Mouse (Mus musculus): ENCODE data around the gene Galnt17. TPM values are rescaled to one million over a fixed set of nuclear protein-coding genes. Genes with fewer than 3 reads are reported as not detected.

Galnt17 gene
- polyA plus RNA-seq, 1 experiment from 2014 or later, result 10.5 TPM

GRCm38 (mm10) chr5:131181231-131181630 is 127.1 kb downstream of the Galnt17 start:
- Histone ChIP-seq H3K9ac (replicated peaks) (no peak overlapping the region), H3K36me3 (no peaks in the 10 kb centered on the region), H3K27me3 (replicated peaks) (no peaks in the 10 kb centered on the region), H3K27ac (replicated peaks) (no peak overlapping the region), H3K4me2 (no peak overlapping the region), H3K4me1 (peaks cover 19% of the 10 kb centered on the region), H3K9me3 (replicated peaks) (no peaks in the 10 kb centered on the region), H3K4me3 (replicated peaks) (no peak overlapping the region)
- ATAC-seq (ENCODE audit: low FRiP score), result no peak
- 66% methylated on average over 1 of the region's 1 CpGs for WGBS

GRCm38 (mm10) chr5:131180756-131181155 is 127.5 kb downstream of the Galnt17 start:
- H3K4me1 ChIP-seq, result peaks cover 19% of the 10 kb centered on the region
- no peak overlapping the region for H3K4me2 ChIP-seq
- H3K36me3 ChIP-seq, result no peaks in the 10 kb centered on the region
- H3K27ac ChIP-seq (replicated peaks), result no peak overlapping the region
- 64% methylated on average over 1 of the region's 1 CpGs for WGBS
- no peak for ATAC-seq (ENCODE audit: low FRiP score)
- H3K9ac ChIP-seq (replicated peaks), result no peak overlapping the region
- no peak overlapping the region for H3K4me3 ChIP-seq (replicated peaks)
- H3K27me3 ChIP-seq (replicated peaks), result no peaks in the 10 kb centered on the region
- no peaks in the 10 kb centered on the region for H3K9me3 ChIP-seq (replicated peaks)

DNA sequence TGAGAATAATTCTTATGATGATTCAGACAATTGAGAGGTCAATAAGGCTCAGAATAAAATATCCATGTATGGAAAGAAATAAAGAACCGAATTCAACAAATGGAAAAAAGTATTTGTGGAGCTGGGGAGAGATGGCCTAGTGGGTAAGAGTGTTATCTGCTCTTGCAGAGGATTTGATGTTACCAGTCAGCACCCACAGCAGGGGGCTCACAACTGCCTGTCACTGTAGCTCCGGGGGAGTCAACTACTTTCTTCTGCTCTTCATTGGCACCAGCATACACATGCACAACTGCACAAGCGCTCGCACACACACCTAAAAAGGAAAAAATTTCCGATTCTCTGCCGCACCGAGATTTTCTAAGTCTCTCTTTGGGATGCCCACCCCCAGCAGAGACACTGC is 130.4 kb downstream of the Galnt17 start:
- H3K4me2 ChIP-seq, result no peak overlapping the region
- H3K9ac ChIP-seq (replicated peaks), result no peak overlapping the region
- peaks cover 19% of the 10 kb centered on the region for H3K4me1 ChIP-seq
- H3K4me3 ChIP-seq (replicated peaks), result no peak overlapping the region
- WGBS, result 37% methylated on average over 7 of the region's 7 CpGs
- H3K36me3 ChIP-seq, result no peaks in the 10 kb centered on the region
- no peaks in the 10 kb centered on the region for H3K27me3 ChIP-seq (replicated peaks)
- H3K9me3 ChIP-seq (replicated peaks), result no peaks in the 10 kb centered on the region
- peak overlapping the region; percentile 60 for H3K27ac ChIP-seq (replicated peaks)
- ATAC-seq (ENCODE audit: low FRiP score), result no peak

DNA sequence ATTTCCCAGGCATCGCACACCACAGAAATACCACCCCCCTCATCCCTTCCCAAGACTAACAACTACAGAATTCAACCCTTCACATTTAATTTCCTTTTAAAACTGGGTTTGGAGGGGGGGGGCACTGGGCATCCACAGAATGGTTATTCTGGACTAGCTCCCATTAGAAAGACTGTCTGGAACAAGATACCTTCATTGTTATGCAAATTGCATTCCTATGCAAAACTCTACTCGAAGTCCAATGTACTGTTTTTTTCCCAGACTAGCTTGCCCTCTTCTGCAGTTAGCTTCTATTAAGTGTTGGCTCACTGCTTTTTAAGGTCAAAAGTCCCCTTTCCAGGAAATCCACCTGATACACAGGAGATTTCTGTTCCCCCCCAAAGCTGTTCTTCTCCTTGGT is 131.1 kb downstream of the Galnt17 start:
- H3K4me3 ChIP-seq (replicated peaks), result no peak overlapping the region
- H3K9ac ChIP-seq (replicated peaks), result no peak overlapping the region
- 13% methylated on average over 2 of the region's 2 CpGs for WGBS
- no peak for ATAC-seq (ENCODE audit: low FRiP score)
- H3K4me2 ChIP-seq, result no peak overlapping the region
- H3K27ac ChIP-seq (replicated peaks), result peak overlapping the region; percentile 51; the same call in 1 of the 2 replicates
- no peaks in the 10 kb centered on the region for H3K27me3 ChIP-seq (replicated peaks)
- H3K9me3 ChIP-seq (replicated peaks), result no peaks in the 10 kb centered on the region
- H3K36me3 ChIP-seq, result no peaks in the 10 kb centered on the region
- H3K4me1 ChIP-seq, result peaks cover 19% of the 10 kb centered on the region

- Histone ChIP-seq H3K4me2 (no peak overlapping the region), H3K36me3 (no peaks in the 10 kb centered on the region)
These were observed 139.1 kb downstream of the Galnt17 start for GRCm38 (mm10) chr5:131169186-131169585.

GRCm38 (mm10) chr5:131167366-131167765 is 140.9 kb downstream of the Galnt17 start:
- Histone ChIP-seq H3K4me1 (peaks cover 7% of the 10 kb centered on the region; the same call in 1 of the 2 replicates), H3K27ac (replicated peaks) (no peak overlapping the region), H3K9me3 (replicated peaks) (no peaks in the 10 kb centered on the region), H3K27me3 (replicated peaks) (no peaks in the 10 kb centered on the region), H3K4me2 (no peak overlapping the region), H3K4me3 (replicated peaks) (no peak overlapping the region), H3K9ac (replicated peaks) (no peak overlapping the region), H3K36me3 (no peaks in the 10 kb centered on the region)
- ATAC-seq (ENCODE audit: low FRiP score), result no peak
- 51% methylated on average over 5 of the region's 5 CpGs for WGBS

More at GRCm38 (mm10) chr5:131169186-131169585, 139.1 kb downstream of the Galnt17 start:
- Histone ChIP-seq H3K9me3 (replicated peaks) (no peaks in the 10 kb centered on the region), H3K4me1 (peaks cover 7% of the 10 kb centered on the region; the same call in 1 of the 2 replicates), H3K9ac (replicated peaks) (no peak overlapping the region), H3K27me3 (replicated peaks) (no peaks in the 10 kb centered on the region), H3K4me3 (replicated peaks) (no peak overlapping the region), H3K27ac (replicated peaks) (no peak overlapping the region)
- ATAC-seq (ENCODE audit: low FRiP score), result no peak
- 85% methylated on average over 6 of the region's 6 CpGs for WGBS

GRCm38 (mm10) chr5:131165681-131166080 is 142.6 kb downstream of the Galnt17 start:
- H3K27ac ChIP-seq (replicated peaks), result 0 out of 2 replicates have a peak overlapping the region, but pooled peaks have one; percentile 18
- H3K9ac ChIP-seq (replicated peaks), result no peak overlapping the region

DNA sequence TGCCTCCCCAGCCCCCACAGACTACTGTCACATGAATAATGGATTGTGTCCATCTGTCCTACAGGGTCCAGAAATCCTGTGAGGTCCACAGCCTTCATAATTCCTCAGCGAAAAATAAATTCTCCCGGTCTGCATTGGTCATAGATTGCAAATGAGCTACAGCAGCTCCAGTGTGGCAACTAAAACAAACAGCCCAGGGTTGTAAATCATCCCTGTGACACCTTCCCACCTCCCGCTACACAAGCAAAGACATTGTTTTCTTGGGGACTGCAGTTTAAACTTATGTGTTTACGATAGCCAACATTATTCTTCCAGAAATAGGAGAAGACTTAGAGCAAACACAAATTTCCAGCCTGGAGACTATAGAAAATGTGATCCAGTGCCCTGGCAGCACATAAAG is 150.4 kb downstream of the Galnt17 start:
- Histone ChIP-seq H3K9ac (replicated peaks) (no peak overlapping the region), H3K27me3 (replicated peaks) (no peaks in the 10 kb centered on the region), H3K4me2 (no peak overlapping the region), H3K4me1 (peaks cover 9% of the 10 kb centered on the region; the same call in 1 of the 2 replicates), H3K36me3 (no peaks in the 10 kb centered on the region), H3K27ac (replicated peaks) (no peak overlapping the region), H3K4me3 (replicated peaks) (no peak overlapping the region), H3K9me3 (replicated peaks) (no peaks in the 10 kb centered on the region)
- WGBS, result 23% methylated on average over 4 of the region's 4 CpGs
- ATAC-seq (ENCODE audit: low FRiP score), result no peak

More at GRCm38 (mm10) chr5:131165681-131166080, 142.6 kb downstream of the Galnt17 start:
- no peak overlapping the region for H3K4me3 ChIP-seq (replicated peaks)
- 20% methylated on average over 7 of the region's 7 CpGs for WGBS
- no peaks in the 10 kb centered on the region for H3K27me3 ChIP-seq (replicated peaks)
- peaks cover 7% of the 10 kb centered on the region; the same call in 1 of the 2 replicates for H3K4me1 ChIP-seq
- no peaks in the 10 kb centered on the region for H3K36me3 ChIP-seq
- no peak for ATAC-seq (ENCODE audit: low FRiP score)
- no peaks in the 10 kb centered on the region for H3K9me3 ChIP-seq (replicated peaks)
- H3K4me2 ChIP-seq, result no peak overlapping the region

- 79% methylated on average over 3 of the region's 3 CpGs for WGBS
- Histone ChIP-seq H3K4me3 (replicated peaks) (no peak overlapping the region), H3K4me2 (no peak overlapping the region), H3K27ac (replicated peaks) (no peak overlapping the region), H3K4me1 (peaks cover 9% of the 10 kb centered on the region; the same call in 1 of the 2 replicates), H3K9ac (replicated peaks) (no peak overlapping the region), H3K36me3 (no peaks in the 10 kb centered on the region), H3K9me3 (replicated peaks) (no peaks in the 10 kb centered on the region), H3K27me3 (replicated peaks) (no peaks in the 10 kb centered on the region)
- ATAC-seq (ENCODE audit: low FRiP score), result no peak
These were observed 152.0 kb downstream of the Galnt17 start for GRCm38 (mm10) chr5:131156323-131156722.

GRCm38 (mm10) chr5:131142606-131143005 is 165.7 kb downstream of the Galnt17 start:
- no peak overlapping the region for H3K4me2 ChIP-seq
- no peaks in the 10 kb centered on the region for H3K9me3 ChIP-seq (replicated peaks)
- H3K4me1 ChIP-seq, result no peaks in the 10 kb centered on the region
- no peaks in the 10 kb centered on the region for H3K27me3 ChIP-seq (replicated peaks)
- no peaks in the 10 kb centered on the region for H3K36me3 ChIP-seq
- ATAC-seq (ENCODE audit: low FRiP score), result no peak
- no peak overlapping the region for H3K9ac ChIP-seq (replicated peaks)
- whole genome bisulfite sequencing, result 41% methylated on average over 4 of the region's 4 CpGs
- H3K27ac ChIP-seq (replicated peaks), result no peak overlapping the region
- H3K4me3 ChIP-seq (replicated peaks), result no peak overlapping the region

GRCm38 (mm10) chr5:131134809-131135208 is 173.5 kb downstream of the Galnt17 start:
- no peak overlapping the region for H3K4me2 ChIP-seq
- H3K27me3 ChIP-seq (replicated peaks), result no peaks in the 10 kb centered on the region
- H3K27ac ChIP-seq (replicated peaks), result no peak overlapping the region
- ATAC-seq (ENCODE audit: low FRiP score), result no peak
- no peaks in the 10 kb centered on the region for H3K36me3 ChIP-seq
- H3K4me1 ChIP-seq, result no peaks in the 10 kb centered on the region
- no peak overlapping the region for H3K4me3 ChIP-seq (replicated peaks)
- no peak overlapping the region for H3K9ac ChIP-seq (replicated peaks)
- no peaks in the 10 kb centered on the region for H3K9me3 ChIP-seq (replicated peaks)

DNA sequence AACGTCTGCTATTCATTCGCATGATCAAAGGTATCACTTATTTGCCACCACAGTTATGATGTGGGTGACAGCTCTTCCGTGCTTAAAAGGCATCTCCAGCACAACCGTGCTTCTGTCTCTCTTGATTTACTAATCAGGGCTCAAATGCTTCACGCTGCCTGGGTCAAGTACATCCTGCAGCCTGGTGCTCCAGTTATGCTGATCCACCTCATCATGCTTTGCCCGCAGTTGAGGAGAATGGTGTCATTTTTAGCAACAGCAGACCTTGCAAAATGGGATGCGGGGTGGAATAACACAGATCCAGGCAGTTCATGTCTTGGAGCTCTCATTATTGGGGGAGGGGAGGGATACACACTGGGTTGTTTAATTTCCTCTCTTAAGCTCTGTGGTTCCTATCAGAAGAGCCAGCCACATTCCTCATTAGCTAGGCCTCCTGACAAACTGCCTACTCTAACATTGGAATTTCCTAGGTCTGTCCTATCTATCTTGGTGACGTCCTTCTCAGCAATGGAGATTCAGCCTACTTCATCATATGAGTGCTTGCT is 187.9 kb downstream of the Galnt17 start:
- Histone ChIP-seq H3K9me3 (replicated peaks) (no peaks in the 10 kb centered on the region), H3K9ac (replicated peaks) (no peak overlapping the region), H3K4me3 (replicated peaks) (no peak overlapping the region), H3K36me3 (no peaks in the 10 kb centered on the region), H3K4me2 (no peak overlapping the region), H3K4me1 (peaks cover 7% of the 10 kb centered on the region; the same call in 1 of the 2 replicates), H3K27me3 (replicated peaks) (no peaks in the 10 kb centered on the region), H3K27ac (replicated peaks) (no peak overlapping the region)
- ATAC-seq (ENCODE audit: low FRiP score), result no peak
- 84% methylated on average over 8 of the region's 8 CpGs for WGBS

Data from neural tube, embryonic 15.5 days (tissue).